Mouse (Mus musculus) embryonic facial prominence, embryonic 15.5 days (tissue): ENCODE results near the gene Ahsa1. TPM values are rescaled to one million over a fixed set of nuclear protein-coding genes. Genes with fewer than 3 reads are reported as not detected.
"Not testable (repeated sequence)": the region's sequence is repeated elsewhere in the genome, so short reads cannot be mapped to it uniquely, and the experiment has no call there.

ENCODE experiments used
- ATAC-seq: fragments of 200-750 bp; cut with Nextera tagmentation; 2 replicates; pipeline ENCODE4 v1.8.0; 2017; ENCODE audit warnings: low read depth, moderate TSS enrichment; ENCODE audit not compliant: insufficient number of reproducible peaks, low FRiP score, low TSS enrichment
- H3K27ac ChIP-seq: fragments of 300-500 bp; sonication (generic); replicated peaks from 2 replicates; pipeline ENCODE4 v1.5.1; 2015; ENCODE audit warnings: mild to moderate bottlenecking, inconsistent platforms
- H3K27me3 ChIP-seq: fragments of 300-500 bp; sonication (generic); 2 replicates; pipeline ENCODE4 v1.6.1; 2015; ENCODE audit warnings: inconsistent platforms
- H3K36me3 ChIP-seq: fragments of 300-500 bp; sonication (generic); 2 replicates; pipeline ENCODE4 v1.6.1; 2015; ENCODE audit warnings: mild to moderate bottlenecking, inconsistent platforms
- H3K4me1 ChIP-seq: fragments of 300-500 bp; sonication (generic); 2 replicates; pipeline ENCODE4 v1.6.1; 2015; ENCODE audit warnings: inconsistent platforms
- H3K4me2 ChIP-seq: fragments of 300-500 bp; sonication (generic); replicated peaks from 2 replicates; pipeline ENCODE4 v1.6.1; 2015; ENCODE audit warnings: mild to moderate bottlenecking, inconsistent platforms
- H3K4me3 ChIP-seq: fragments of 300-500 bp; sonication (generic); replicated peaks from 2 replicates; pipeline ENCODE4 v1.5.1; 2015; ENCODE audit warnings: mild to moderate bottlenecking, inconsistent platforms
- H3K9ac ChIP-seq: fragments of 300-500 bp; sonication (generic); 2 replicates; pipeline ENCODE4 v1.6.1; 2015; ENCODE audit warnings: inconsistent platforms
- H3K9me3 ChIP-seq: fragments of 300-500 bp; sonication (generic); replicated peaks from 2 replicates; pipeline ENCODE4 v1.6.1; 2016; ENCODE audit warnings: inconsistent platforms
- WGBS: fragments of 180-500 bp; shearing (Covaris S2); methylation state at CpG from one replicate; pipeline ENCODE4 v1.1.7; 2015; 5-methylcytosine and 5-hydroxymethylcytosine counted together
- polyA plus RNA-seq: library from polyadenylated mRNA; unstranded; fragments of >200 nt; fragmentation: Nextera tagmentation; extraction: Ambion mirVana; gene quantifications from 2 replicates; pipeline ENCODE4 v1.2.1, GENCODE M21; 2015

The Ahsa1 gene
- polyA plus RNA-seq, 1 experiment from 2014 or later: 223 TPM

- Histone ChIP-seq H3K4me2 (no peak overlapping the region), H3K27me3 (no peaks in the 10 kb centered on the region), H3K4me1 (no peaks in the 10 kb centered on the region), H3K4me3 (no peak overlapping the region), H3K9me3 (no peaks in the 10 kb centered on the region), H3K9ac (no peak overlapping the region), H3K36me3 (peaks cover 80% of the 10 kb centered on the region), H3K27ac (no peak overlapping the region)
- 91% methylated on average over 5 of the region's 5 CpGs for WGBS
- ATAC-seq: no peak
These were observed 9.7 kb upstream of the Ahsa1 start for GRCm38 (mm10) chr12:87256629-87257028.

GRCm38 (mm10) chr12:87260562-87260961 lies 5.7 kb upstream of the Ahsa1 start:
- no peaks in the 10 kb centered on the region for H3K9me3 ChIP-seq
- H3K4me1 ChIP-seq: peaks cover 5% of the 10 kb centered on the region; the same call in 1 of the 2 replicates
- H3K36me3 ChIP-seq: peaks cover 65% of the 10 kb centered on the region
- no peak overlapping the region for H3K27ac ChIP-seq
- H3K4me2 ChIP-seq: no peak overlapping the region
- 95% methylated on average over 8 of the region's 8 CpGs for WGBS
- H3K27me3 ChIP-seq: no peaks in the 10 kb centered on the region
- no peak for ATAC-seq
- no peak overlapping the region for H3K4me3 ChIP-seq
- H3K9ac ChIP-seq: no peak overlapping the region

- H3K27ac ChIP-seq: peak overlapping the region; percentile 91
- WGBS: 17% methylated on average over 11 of the region's 11 CpGs
- peaks cover 49% of the 10 kb centered on the region for H3K36me3 ChIP-seq
- H3K4me2 ChIP-seq: peak overlapping the region; percentile 82
- H3K4me3 ChIP-seq: peak overlapping the region; percentile 80
- H3K27me3 ChIP-seq: no peaks in the 10 kb centered on the region
- ATAC-seq: no peak
- H3K9me3 ChIP-seq: no peaks in the 10 kb centered on the region
- peak overlapping the region; percentile 84 for H3K9ac ChIP-seq
- H3K4me1 ChIP-seq: peaks cover 14% of the 10 kb centered on the region
These were observed 835 bp upstream of the Ahsa1 start for GRCm38 (mm10) chr12:87265444-87265843.

- Histone ChIP-seq H3K9ac (peak overlapping the region; percentile 84), H3K27ac (peak overlapping the region; percentile 91), H3K9me3 (no peaks in the 10 kb centered on the region), H3K27me3 (no peaks in the 10 kb centered on the region), H3K4me2 (peak overlapping the region; percentile 82), H3K36me3 (peaks cover 49% of the 10 kb centered on the region), H3K4me1 (peaks cover 14% of the 10 kb centered on the region), H3K4me3 (peak overlapping the region; percentile 80)
- peak; percentile 63 for ATAC-seq
- WGBS: under 1% methylated on average over 31 of the region's 31 CpGs
These were observed 736 bp downstream of the Ahsa1 start for GRCm38 (mm10) chr12:87266827-87267603.

GRCm38 (mm10) chr12:87267682-87268081 lies 1.4 kb downstream of the Ahsa1 start:
- Histone ChIP-seq H3K4me3 (peak overlapping the region; percentile 80), H3K9ac (0 out of 2 replicates have a peak overlapping the region, but pooled peaks have one; percentile 23), H3K9me3 (no peaks in the 10 kb centered on the region), H3K27me3 (no peaks in the 10 kb centered on the region), H3K36me3 (peaks cover 51% of the 10 kb centered on the region), H3K4me1 (peaks cover 14% of the 10 kb centered on the region), H3K27ac (no peak overlapping the region), H3K4me2 (peak overlapping the region; percentile 82)
- ATAC-seq: no peak
- WGBS: 24% methylated on average over 4 of the region's 4 CpGs

GRCm38 (mm10) chr12:87274853-87275831 lies 8.9 kb downstream of the Ahsa1 start:
- ATAC-seq: no peak
- Histone ChIP-seq H3K4me3 (no peak overlapping the region), H3K27ac (no peak overlapping the region), H3K9me3 (no peaks in the 10 kb centered on the region), H3K36me3 (peaks cover 61% of the 10 kb centered on the region), H3K4me2 (no peak overlapping the region), H3K27me3 (no peaks in the 10 kb centered on the region), H3K4me1 (0 out of 2 replicates have a peak, but pooled peaks cover 4% of the 10 kb centered on the region), H3K9ac (no peak overlapping the region)
- WGBS: 88% methylated on average over 9 of the region's 9 CpGs

- peaks cover 41% of the 10 kb centered on the region for H3K36me3 ChIP-seq
- not testable (repeated sequence) for H3K4me1 ChIP-seq, H3K27ac ChIP-seq, ATAC-seq, H3K9ac ChIP-seq, H3K4me3 ChIP-seq, H3K4me2 ChIP-seq, H3K9me3 ChIP-seq, H3K27me3 ChIP-seq
- WGBS: 87% methylated on average over 4 of the region's 4 CpGs
These were observed 11.0 kb downstream of the Ahsa1 start for GRCm38 (mm10) chr12:87277251-87277650.

- Histone ChIP-seq H3K9me3 (no peaks in the 10 kb centered on the region), H3K27me3 (no peaks in the 10 kb centered on the region), H3K9ac (no peak overlapping the region), H3K4me3 (no peak overlapping the region), H3K4me2 (no peak overlapping the region), H3K4me1 (0 out of 2 replicates have a peak, but pooled peaks cover 4% of the 10 kb centered on the region), H3K27ac (no peak overlapping the region), H3K36me3 (peaks cover 31% of the 10 kb centered on the region)
- 17% methylated on average over 6 of the region's 6 CpGs for WGBS
- ATAC-seq: no peak
These were observed 11.9 kb downstream of the Ahsa1 start for GRCm38 (mm10) chr12:87278118-87278730.

GRCm38 (mm10) chr12:87279350-87279749 lies 13.1 kb downstream of the Ahsa1 start:
- WGBS: 51% methylated on average over 3 of the region's 3 CpGs
- Histone ChIP-seq H3K4me3 (no peak overlapping the region), H3K9ac (no peak overlapping the region), H3K27ac (no peak overlapping the region), H3K4me2 (no peak overlapping the region), H3K27me3 (no peaks in the 10 kb centered on the region), H3K36me3 (peaks cover 23% of the 10 kb centered on the region), H3K9me3 (no peaks in the 10 kb centered on the region), H3K4me1 (0 out of 2 replicates have a peak, but pooled peaks cover 4% of the 10 kb centered on the region)
- no peak for ATAC-seq

- no peaks in the 10 kb centered on the region for H3K27me3 ChIP-seq
- no peak overlapping the region for H3K9ac ChIP-seq
- H3K4me1 ChIP-seq: 0 out of 2 replicates have a peak, but pooled peaks cover 4% of the 10 kb centered on the region
- no peak overlapping the region for H3K27ac ChIP-seq
- no peaks in the 10 kb centered on the region for H3K9me3 ChIP-seq
- 43% methylated on average over 14 of the region's 14 CpGs for WGBS
- ATAC-seq: no peak
- H3K4me2 ChIP-seq: no peak overlapping the region
- no peak overlapping the region for H3K4me3 ChIP-seq
- peaks cover 17% of the 10 kb centered on the region for H3K36me3 ChIP-seq
These were observed 13.6 kb downstream of the Ahsa1 start for GRCm38 (mm10) chr12:87279879-87280278.

- Histone ChIP-seq H3K4me2 (no peak overlapping the region), H3K4me3 (no peak overlapping the region), H3K9ac (no peak overlapping the region), H3K4me1 (0 out of 2 replicates have a peak, but pooled peaks cover 4% of the 10 kb centered on the region), H3K27ac (no peak overlapping the region), H3K9me3 (no peaks in the 10 kb centered on the region), H3K36me3 (no peaks in the 10 kb centered on the region), H3K27me3 (no peaks in the 10 kb centered on the region)
- ATAC-seq: no peak
- 77% methylated on average over 1 of the region's 1 CpGs for WGBS
These were observed 15.5 kb downstream of the Ahsa1 start for GRCm38 (mm10) chr12:87281766-87282165.
